Mouse (Mus musculus) liver, postnatal 0 days (tissue): ENCODE results near the gene Tas2r143. TPM values are rescaled to one million over a fixed set of nuclear protein-coding genes. Genes with fewer than 3 reads are reported as not detected.

Experiments
- ATAC-seq: fragments of 200-750 bp; cut with Nextera tagmentation; 2 replicates; pipeline ENCODE4 v1.8.0; 2017; ENCODE audit warnings: mild to moderate bottlenecking, moderate library complexity
- DNase-seq: peaks from one replicate; pipeline ENCODE4 v3.0.0-alpha.2; 2016
- H3K27ac ChIP-seq: fragments of 300-500 bp; sonication (generic); 2 replicates; pipeline ENCODE4 v1.5.1; 2014; ENCODE audit warnings: antibody characterized with exemption, moderate library complexity, mild to moderate bottlenecking, low read depth
- H3K27me3 ChIP-seq: fragments of 300-500 bp; sonication (generic); 2 replicates; pipeline ENCODE4 v1.6.1; 2014; ENCODE audit warnings: low read length, control low read depth, mixed read lengths; ENCODE audit not compliant: insufficient read depth
- H3K36me3 ChIP-seq: fragments of 300-500 bp; sonication (generic); replicated peaks from 2 replicates; pipeline ENCODE4 v1.6.1; 2014; ENCODE audit warnings: mild to moderate bottlenecking, control low read depth, low read length, moderate library complexity, mixed read lengths; ENCODE audit not compliant: insufficient read depth
- H3K4me1 ChIP-seq: fragments of 300-500 bp; sonication (generic); 2 replicates; pipeline ENCODE4 v1.6.1; 2014; ENCODE audit warnings: antibody characterized with exemption, mild to moderate bottlenecking, control low read depth; ENCODE audit not compliant: insufficient read depth
- H3K4me2 ChIP-seq: fragments of 300-500 bp; sonication (generic); 2 replicates; pipeline ENCODE4 v1.6.1; 2014; ENCODE audit warnings: low read depth, mild to moderate bottlenecking, low read length, moderate library complexity, mixed read lengths
- H3K4me3 ChIP-seq: fragments of 300-500 bp; sonication (generic); 2 replicates; pipeline ENCODE4 v1.5.1; 2014; ENCODE audit warnings: low read depth, low read length
- H3K9ac ChIP-seq: fragments of 300-500 bp; sonication (generic); replicated peaks from 2 replicates; pipeline ENCODE4 v1.6.1; 2014; ENCODE audit warnings: mild to moderate bottlenecking, moderate library complexity
- H3K9me3 ChIP-seq: fragments of 300-500 bp; sonication (generic); 2 replicates; pipeline ENCODE4 v1.6.1; 2016; ENCODE audit warnings: mild to moderate bottlenecking, control low read depth, low read length, mixed read lengths
- CTCF ChIP-seq: sonication (generic); IDR thresholded peaks from 2 replicates; pipeline ENCODE4 v1.5.1; 2016; ENCODE audit warnings: antibody characterized with exemption, low read depth
- EP300 ChIP-seq: IDR thresholded peaks from 2 replicates; pipeline ENCODE4 v1.6.1; 2016; ENCODE audit warnings: antibody characterized with exemption, low read depth, mild to moderate bottlenecking
- WGBS: fragments of 180-500 bp; shearing (Covaris S2); extraction: QIAGEN DNeasy Blood & Tissue Kit; methylation state at CpG from one replicate; pipeline ENCODE4 v1.1.7; 2014; ENCODE audit not compliant: insufficient replicate concordance; 5-methylcytosine and 5-hydroxymethylcytosine counted together
- polyA plus RNA-seq: library from polyadenylated mRNA; unstranded; fragments of >200 nt; fragmentation: Nextera tagmentation; extraction: Ambion mirVana; gene quantifications from 2 replicates; pipeline ENCODE4 v1.2.1, GENCODE M21; 2015

The Tas2r143 gene
- polyA plus RNA-seq, 1 experiment from 2014 or later: not detected

DNA sequence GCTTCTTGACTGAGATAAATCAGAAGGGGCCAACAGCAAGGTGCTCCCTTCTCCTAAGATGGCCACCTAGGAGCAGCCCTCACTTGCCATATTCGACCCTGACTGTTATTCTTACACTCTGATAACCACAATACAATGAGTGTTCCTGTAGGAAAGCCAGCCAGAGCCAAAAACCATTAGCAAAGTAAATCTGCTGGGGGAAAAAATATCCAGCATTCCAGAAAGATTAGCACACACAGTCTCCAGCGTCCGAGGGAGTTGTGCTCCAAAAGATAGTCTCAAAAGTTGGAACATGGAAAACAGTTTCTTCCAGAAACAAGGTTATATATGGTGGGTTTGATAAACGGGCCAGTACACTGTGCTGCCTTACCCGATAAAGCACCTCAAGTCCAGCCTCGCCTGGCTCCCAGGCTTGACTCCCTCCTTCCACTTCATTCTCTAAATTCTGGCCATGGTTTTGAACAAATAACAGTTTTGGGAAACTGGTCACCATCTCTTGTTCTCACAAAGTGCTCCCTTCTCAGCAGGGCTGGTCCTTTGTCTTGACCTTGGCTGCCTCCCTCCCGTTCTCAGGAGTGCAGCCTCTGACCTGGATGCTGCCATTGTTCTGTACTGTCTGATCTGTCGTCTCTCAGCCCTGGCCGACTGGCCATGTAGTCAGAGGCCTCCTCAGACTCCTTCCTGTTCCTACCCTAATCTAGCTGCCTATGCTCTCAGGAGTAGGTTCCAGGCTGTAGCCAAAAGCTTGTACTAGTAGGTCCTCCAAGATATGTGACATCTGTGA lies 40.5 kb upstream of the Tas2r143 start:
- peaks cover 5% of the 10 kb centered on the region for H3K4me1 ChIP-seq
- 0 out of 2 replicates have a peak overlapping the region, but pooled peaks have one; percentile 29 for H3K27ac ChIP-seq
- H3K4me2 ChIP-seq: no peak overlapping the region
- no peak overlapping the region for H3K4me3 ChIP-seq
- no peaks in the 10 kb centered on the region for H3K27me3 ChIP-seq
- H3K36me3 ChIP-seq: peaks cover 66% of the 10 kb centered on the region
- WGBS: 67% methylated on average over 9 of the region's 9 CpGs
- no peak for ATAC-seq
- no peak overlapping the region for H3K9ac ChIP-seq
- DNase-seq: no peak
- no peaks in the 10 kb centered on the region for H3K9me3 ChIP-seq
- TF ChIP-seq CTCF: no peak
- TF ChIP-seq EP300: no peak

DNA sequence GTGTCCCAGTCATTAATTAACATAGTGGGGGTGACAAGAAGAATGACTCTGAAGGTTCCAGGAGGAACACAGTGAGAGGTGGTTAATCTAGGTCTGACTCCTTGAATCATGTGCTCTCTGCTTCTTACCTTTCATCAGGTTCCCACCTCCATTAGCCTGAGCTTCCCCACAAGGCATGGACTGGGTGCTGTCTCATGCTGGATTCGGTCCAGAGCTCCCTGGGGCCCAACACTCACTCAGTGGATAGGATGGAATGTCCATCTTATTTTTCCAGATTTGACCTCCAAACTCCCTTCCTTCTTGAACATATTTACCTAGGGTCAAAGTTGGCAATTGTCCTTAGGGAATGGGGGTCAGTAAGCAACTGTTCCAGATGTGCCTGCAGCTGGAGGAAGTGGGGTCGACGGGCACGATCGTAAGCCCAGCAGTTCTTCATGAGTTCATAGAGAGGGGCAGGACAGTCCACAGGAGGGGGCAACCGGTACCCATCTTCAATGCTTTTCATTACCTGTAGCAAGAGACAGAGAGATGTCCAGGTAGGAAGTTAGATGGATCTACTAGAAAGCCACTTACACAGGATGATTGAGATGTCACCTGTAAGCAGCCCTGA lies 39.7 kb upstream of the Tas2r143 start:
- H3K9me3 ChIP-seq: no peaks in the 10 kb centered on the region
- no peaks in the 10 kb centered on the region; the same call in 1 of the 2 replicates for H3K4me1 ChIP-seq
- H3K27me3 ChIP-seq: no peaks in the 10 kb centered on the region
- no peak overlapping the region for H3K9ac ChIP-seq
- DNase-seq (no peak), ATAC-seq (no peak)
- no peak overlapping the region for H3K27ac ChIP-seq
- no peak overlapping the region for H3K4me2 ChIP-seq
- no peak for TF ChIP-seq CTCF
- TF ChIP-seq EP300: no peak
- H3K36me3 ChIP-seq: peaks cover 61% of the 10 kb centered on the region
- 77% methylated on average over 6 of the region's 6 CpGs for WGBS
- H3K4me3 ChIP-seq: no peak overlapping the region

DNA sequence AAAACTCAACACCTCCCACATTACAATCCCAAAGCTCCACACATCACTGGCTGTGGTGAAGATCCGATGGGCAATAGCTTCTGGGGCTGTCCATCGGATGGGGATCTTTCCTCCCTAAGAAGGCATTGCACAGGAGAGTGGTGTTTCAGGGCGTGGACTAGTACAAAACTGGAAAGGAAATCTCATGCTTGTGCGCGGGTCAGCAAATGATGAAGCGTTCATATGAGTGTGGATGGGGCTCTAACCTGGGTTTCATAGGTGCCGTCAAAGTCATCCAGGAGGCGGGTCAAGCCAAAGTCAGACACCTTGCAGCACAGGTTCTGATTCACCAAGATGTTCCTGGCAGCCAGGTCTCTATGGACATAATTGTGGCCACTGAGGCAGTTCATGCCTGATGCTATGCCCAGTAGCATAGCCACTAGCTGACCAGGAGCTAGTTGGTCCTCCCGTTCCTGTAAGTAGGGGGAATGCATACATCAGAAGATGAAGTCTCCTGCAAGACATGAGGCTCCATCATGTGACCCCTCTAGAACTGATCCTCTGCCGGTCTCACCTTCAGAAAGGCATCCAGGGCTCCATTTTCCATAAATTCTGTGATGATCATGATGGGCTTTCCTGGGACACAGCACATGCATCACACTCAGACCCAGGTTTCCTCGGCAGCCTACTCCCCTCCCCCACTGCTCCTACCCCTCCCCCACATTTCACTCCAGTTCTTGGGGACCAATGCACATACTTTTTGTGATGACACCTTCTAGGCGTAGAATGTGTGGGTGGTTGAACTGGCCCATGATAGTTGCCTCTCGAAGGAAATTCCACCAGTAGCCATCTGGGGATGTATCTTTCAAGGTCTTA lies 38.8 kb upstream of the Tas2r143 start:
- no peaks in the 10 kb centered on the region for H3K27me3 ChIP-seq
- H3K36me3 ChIP-seq: peaks cover 55% of the 10 kb centered on the region
- TF ChIP-seq EP300 (no peak), CTCF (no peak)
- H3K4me3 ChIP-seq: no peak overlapping the region
- 76% methylated on average over 13 of the region's 13 CpGs for WGBS
- H3K4me1 ChIP-seq: no peaks in the 10 kb centered on the region; the same call in 1 of the 2 replicates
- ATAC-seq (no peak), DNase-seq (no peak)
- no peak overlapping the region for H3K4me2 ChIP-seq
- no peaks in the 10 kb centered on the region for H3K9me3 ChIP-seq
- H3K27ac ChIP-seq: no peak overlapping the region
- no peak overlapping the region for H3K9ac ChIP-seq

DNA sequence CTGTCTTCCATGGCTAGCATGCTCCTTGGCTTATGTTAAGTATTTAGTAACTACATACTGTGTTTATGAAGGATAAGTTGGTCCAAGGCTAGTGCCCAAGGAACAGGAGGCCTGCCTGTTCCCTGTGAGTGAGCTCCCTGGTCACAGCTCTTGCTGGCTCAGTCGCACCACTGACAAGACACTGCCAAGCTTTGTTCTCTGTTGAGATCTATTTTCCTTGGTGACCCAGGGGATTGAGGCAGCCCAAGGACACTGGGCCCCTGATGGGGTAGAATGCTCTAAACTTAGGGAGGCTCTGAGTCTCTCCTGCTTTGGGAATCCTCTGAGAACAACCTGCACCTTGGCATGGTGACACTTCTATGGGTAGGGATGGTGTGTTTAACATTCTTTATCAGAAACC lies 38.0 kb upstream of the Tas2r143 start:
- Histone ChIP-seq H3K4me3 (no peak overlapping the region), H3K27me3 (no peaks in the 10 kb centered on the region), H3K27ac (no peak overlapping the region), H3K4me1 (no peaks in the 10 kb centered on the region), H3K9me3 (no peaks in the 10 kb centered on the region), H3K9ac (no peak overlapping the region), H3K4me2 (no peak overlapping the region), H3K36me3 (peaks cover 47% of the 10 kb centered on the region)
- 75% methylated on average over 1 of the region's 1 CpGs for WGBS
- DNase-seq (no peak), ATAC-seq (no peak)
- no peak for TF ChIP-seq EP300
- TF ChIP-seq CTCF: no peak

DNA sequence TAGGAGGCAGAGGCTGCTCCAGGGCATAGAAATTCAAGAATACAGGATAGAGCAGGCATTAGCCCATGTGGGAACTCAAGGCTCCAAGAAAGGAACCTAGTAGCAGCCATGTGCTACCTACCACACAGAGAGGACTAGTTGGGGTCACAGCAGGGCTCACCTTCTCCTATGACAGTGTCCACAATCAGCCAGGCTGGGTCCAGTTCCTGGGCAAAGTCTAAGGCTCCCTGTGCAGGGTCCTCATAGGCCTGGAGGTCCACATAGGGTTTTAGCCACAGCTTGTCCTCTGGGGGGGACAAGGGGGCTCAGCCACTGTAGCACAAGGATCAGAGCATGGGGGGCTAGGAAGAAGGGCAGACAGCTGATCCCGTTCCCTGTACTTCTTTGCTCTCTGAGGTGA lies 37.5 kb upstream of the Tas2r143 start:
- Histone ChIP-seq H3K4me1 (no peaks in the 10 kb centered on the region), H3K27me3 (no peaks in the 10 kb centered on the region), H3K9me3 (no peaks in the 10 kb centered on the region), H3K4me2 (no peak overlapping the region), H3K36me3 (peaks cover 43% of the 10 kb centered on the region), H3K4me3 (no peak overlapping the region), H3K27ac (no peak overlapping the region), H3K9ac (no peak overlapping the region)
- 90% methylated on average over 1 of the region's 1 CpGs for WGBS
- ATAC-seq: no peak
- no peak for DNase-seq
- TF ChIP-seq EP300 (no peak), CTCF (no peak)

DNA sequence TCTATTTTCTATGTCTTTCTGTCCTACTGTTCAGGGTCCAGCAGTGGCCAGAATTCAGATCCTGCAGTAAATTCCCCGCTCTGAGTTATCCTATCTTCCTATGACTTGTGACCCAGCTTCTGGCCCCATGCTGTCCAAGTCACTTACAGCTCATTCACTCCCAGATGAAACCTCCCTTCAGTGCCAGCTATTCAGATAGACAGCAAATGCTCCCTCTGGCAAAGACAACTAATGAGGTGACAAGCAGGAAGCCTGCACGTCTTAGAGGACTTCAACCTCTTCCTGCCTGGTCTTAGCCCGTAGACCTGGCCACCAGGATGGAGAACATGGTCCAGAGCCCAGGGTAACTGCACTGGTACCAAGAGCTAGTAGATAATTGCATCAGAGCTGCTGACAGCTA lies 37.1 kb upstream of the Tas2r143 start:
- H3K4me3 ChIP-seq: no peak overlapping the region
- H3K4me1 ChIP-seq: no peaks in the 10 kb centered on the region
- TF ChIP-seq EP300 (no peak), CTCF (no peak)
- no peak overlapping the region for H3K4me2 ChIP-seq
- DNase-seq: no peak
- no peak for ATAC-seq
- no peak overlapping the region for H3K9ac ChIP-seq
- peaks cover 38% of the 10 kb centered on the region for H3K36me3 ChIP-seq
- H3K9me3 ChIP-seq: no peaks in the 10 kb centered on the region
- no peak overlapping the region for H3K27ac ChIP-seq
- WGBS: 34% methylated on average over 3 of the region's 3 CpGs
- no peaks in the 10 kb centered on the region for H3K27me3 ChIP-seq
